Mouse (Mus musculus) kidney, embryonic 14.5 days (tissue): ENCODE results near the gene Gm9736. TPM values are rescaled to one million over a fixed set of nuclear protein-coding genes. Genes with fewer than 3 reads are reported as not detected.
"Not testable (repeated sequence)": the region's sequence is repeated elsewhere in the genome, so short reads cannot be mapped to it uniquely, and the experiment has no call there.

Experiments
- ATAC-seq: fragments of 200-750 bp; cut with Nextera tagmentation; 2 replicates; pipeline ENCODE4 v1.8.0; 2017; ENCODE audit warnings: moderate number of reproducible peaks, mild to moderate bottlenecking, moderate TSS enrichment, moderate library complexity; ENCODE audit not compliant: low FRiP score, low TSS enrichment
- H3K27ac ChIP-seq: fragments of 300-500 bp; sonication (generic); 2 replicates; pipeline ENCODE4 v1.5.1; 2014; ENCODE audit warnings: low read depth, mild to moderate bottlenecking, low read length, moderate library complexity, mixed read lengths
- H3K27me3 ChIP-seq: fragments of 300-500 bp; sonication (generic); 2 replicates; pipeline ENCODE4 v1.6.1; 2014; ENCODE audit warnings: mild to moderate bottlenecking, low read length; ENCODE audit not compliant: control insufficient read depth, insufficient read depth
- H3K36me3 ChIP-seq: fragments of 300-500 bp; sonication (generic); 2 replicates; pipeline ENCODE4 v1.6.1; 2014; ENCODE audit warnings: low read length, mixed read lengths; ENCODE audit not compliant: control insufficient read depth, insufficient read depth
- H3K4me1 ChIP-seq: fragments of 300-500 bp; sonication (generic); 2 replicates; pipeline ENCODE4 v1.6.1; 2014; ENCODE audit warnings: low read length, mixed read lengths; ENCODE audit not compliant: control insufficient read depth, insufficient read depth
- H3K4me2 ChIP-seq: fragments of 300-500 bp; sonication (generic); replicated peaks from 2 replicates; pipeline ENCODE4 v1.6.1; 2014; ENCODE audit warnings: low read depth, mild to moderate bottlenecking, low read length
- H3K4me3 ChIP-seq: fragments of 300-500 bp; sonication (generic); 2 replicates; pipeline ENCODE4 v1.5.1; 2014; ENCODE audit warnings: mild to moderate bottlenecking, low read length
- H3K9ac ChIP-seq: fragments of 300-500 bp; sonication (generic); 2 replicates; pipeline ENCODE4 v1.6.1; 2014; ENCODE audit warnings: low read depth, mild to moderate bottlenecking, low read length, moderate library complexity
- H3K9me3 ChIP-seq: fragments of 300-500 bp; sonication (generic); 2 replicates; pipeline ENCODE4 v1.6.1; 2016; ENCODE audit warnings: low read length; ENCODE audit not compliant: control insufficient read depth
- WGBS: fragments of 180-500 bp; shearing (Covaris S2); extraction: QIAGEN DNeasy Blood & Tissue Kit; methylation state at CpG from one replicate; pipeline ENCODE4 v1.1.7; 2014; 5-methylcytosine and 5-hydroxymethylcytosine counted together
- polyA plus RNA-seq: library from polyadenylated mRNA; unstranded; fragments of >200 nt; fragmentation: Nextera tagmentation; extraction: Ambion mirVana; gene quantifications from 2 replicates; pipeline ENCODE4 v1.2.1, GENCODE M21; 2014

The Gm9736 gene
- polyA plus RNA-seq, 1 experiment from 2014 or later, result not detected

DNA sequence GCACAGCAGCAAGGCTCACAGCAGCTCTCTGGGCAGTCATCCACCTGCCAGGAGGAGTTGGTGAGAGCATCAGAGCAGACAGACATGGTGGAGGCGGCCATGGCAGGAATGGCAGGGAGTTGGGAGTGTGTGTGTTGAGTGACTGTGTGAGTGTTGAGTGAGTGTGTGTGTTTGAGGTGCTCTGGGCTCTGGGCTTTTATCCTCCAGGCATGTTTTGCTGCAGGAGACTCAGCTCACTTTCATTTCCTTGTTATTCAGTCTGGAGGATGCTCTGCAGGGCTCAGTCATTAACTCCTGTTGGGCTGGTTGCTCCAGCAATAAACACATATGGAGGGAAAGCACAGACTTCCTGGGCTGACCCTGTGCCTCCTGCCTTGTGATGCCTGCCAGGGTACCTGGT is 25.7 kb upstream of the Gm9736 start, which contains the start of gene Gm7138:
Gene Gm7138, minus strand, starts transcription at position 101 of the 400 bp plus-strand sequence.
- not testable (repeated sequence) for H3K4me2 ChIP-seq, H3K4me1 ChIP-seq, H3K9ac ChIP-seq, ATAC-seq, H3K27ac ChIP-seq, H3K36me3 ChIP-seq, H3K4me3 ChIP-seq, H3K27me3 ChIP-seq, H3K9me3 ChIP-seq
- 75% methylated on average over 1 of the region's 1 CpGs for WGBS

- WGBS, result 83% methylated on average over 1 of the region's 3 CpGs
- H3K9ac ChIP-seq, ATAC-seq, H3K9me3 ChIP-seq, H3K27me3 ChIP-seq, H3K4me2 ChIP-seq, H3K4me1 ChIP-seq, H3K4me3 ChIP-seq, H3K36me3 ChIP-seq, H3K27ac ChIP-seq: not testable (repeated sequence)
Observed at GRCm38 (mm10) chr10:77772142-77772541, 21.0 kb upstream of the Gm9736 start.

DNA sequence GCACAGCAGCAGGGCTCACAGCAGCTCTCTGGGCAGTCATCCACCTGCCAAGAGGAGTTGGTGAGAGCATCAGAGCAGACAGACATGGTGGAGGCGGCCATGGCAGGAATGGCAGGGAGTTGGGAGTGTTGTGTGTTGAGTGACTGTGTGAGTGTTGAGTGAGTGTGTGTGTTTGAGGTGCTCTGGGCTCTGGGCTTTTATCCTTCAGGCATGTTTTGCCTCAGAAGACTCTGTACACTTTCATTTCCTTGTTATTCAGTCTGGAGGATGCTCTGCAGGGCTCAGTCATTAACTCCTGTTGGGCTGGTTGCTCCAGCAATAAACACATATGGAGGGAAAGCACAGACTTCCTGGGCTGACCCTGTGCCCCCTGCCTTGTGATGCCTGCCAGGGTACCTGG is 20.1 kb upstream of the Gm9736 start, which contains the start of gene Gm3238:
Gene Gm3238, minus strand, starts transcription at position 101 of the 400 bp plus-strand sequence.
- H3K9ac ChIP-seq, H3K36me3 ChIP-seq, H3K4me3 ChIP-seq, H3K4me2 ChIP-seq, H3K27ac ChIP-seq, H3K4me1 ChIP-seq, ATAC-seq, H3K27me3 ChIP-seq, H3K9me3 ChIP-seq: not testable (repeated sequence)
- WGBS, result 82% methylated on average over 1 of the region's 1 CpGs

- no peaks in the 10 kb centered on the region for H3K36me3 ChIP-seq
- no peaks in the 10 kb centered on the region for H3K9me3 ChIP-seq
- no peaks in the 10 kb centered on the region for H3K4me1 ChIP-seq
Observed at GRCm38 (mm10) chr10:77769727-77770126, 18.6 kb upstream of the Gm9736 start.

DNA sequence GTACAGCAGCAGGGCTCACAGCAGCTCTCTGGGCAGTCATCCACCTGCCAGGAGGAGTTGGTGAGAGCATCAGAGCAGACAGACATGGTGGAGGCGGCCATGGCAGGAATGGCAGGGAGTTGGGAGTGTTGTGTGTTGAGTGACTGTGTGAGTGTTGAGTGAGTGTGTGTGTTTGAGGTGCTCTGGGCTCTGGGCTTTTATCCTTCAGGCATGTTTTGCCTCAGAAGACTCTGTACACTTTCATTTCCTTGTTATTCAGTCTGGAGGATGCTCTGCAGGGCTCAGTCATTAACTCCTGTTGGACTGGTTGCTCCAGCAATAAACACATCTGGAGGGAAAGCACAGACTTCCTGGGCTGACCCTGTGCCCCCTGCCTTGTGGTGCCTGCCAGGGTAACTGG is 8.4 kb upstream of the Gm9736 start, which contains the start of gene Gm3233:
Gene Gm3233, minus strand, starts transcription at position 101 of the 400 bp plus-strand sequence.
- H3K9me3 ChIP-seq, H3K4me3 ChIP-seq, ATAC-seq, H3K9ac ChIP-seq, H3K4me1 ChIP-seq, H3K27ac ChIP-seq, H3K27me3 ChIP-seq, H3K36me3 ChIP-seq, H3K4me2 ChIP-seq: not testable (repeated sequence)
- no CpG with 5 or more reads among the region's 1 CpGs for WGBS

More at GRCm38 (mm10) chr10:77769727-77770126, 18.6 kb upstream of the Gm9736 start:
- H3K4me3 ChIP-seq, result no peak overlapping the region
- H3K27me3 ChIP-seq, result no peaks in the 10 kb centered on the region
- 65% methylated on average over 1 of the region's 1 CpGs for WGBS
- H3K27ac ChIP-seq, result no peak overlapping the region
- ATAC-seq, result no peak
- no peak overlapping the region for H3K4me2 ChIP-seq
- no peak overlapping the region for H3K9ac ChIP-seq

DNA sequence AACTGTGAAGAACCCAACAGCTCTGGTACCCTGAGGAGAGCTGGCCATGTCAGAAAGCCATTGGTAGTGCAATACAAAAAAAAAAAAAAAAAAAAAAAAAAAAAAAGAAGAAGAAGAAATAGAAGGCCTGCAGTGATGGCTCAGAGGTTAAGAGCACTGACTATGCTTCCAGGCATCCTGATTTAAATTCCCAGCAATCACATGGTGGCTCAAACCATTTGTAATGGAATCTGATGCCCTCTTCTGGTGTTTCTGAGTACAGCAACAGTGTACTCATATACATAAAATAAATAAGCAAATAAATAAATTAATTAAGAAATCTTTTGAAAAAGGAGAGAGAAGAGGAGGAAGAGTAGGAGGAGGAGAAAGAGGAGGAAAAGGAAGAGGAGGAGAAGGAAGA is 2.3 kb upstream of the Gm9736 start:
- Histone ChIP-seq H3K27ac (no peak overlapping the region), H3K4me3 (no peak overlapping the region), H3K4me1 (no peaks in the 10 kb centered on the region), H3K4me2 (no peak overlapping the region), H3K9me3 (no peaks in the 10 kb centered on the region), H3K9ac (no peak overlapping the region), H3K36me3 (no peaks in the 10 kb centered on the region), H3K27me3 (no peaks in the 10 kb centered on the region)
- no peak for ATAC-seq

DNA sequence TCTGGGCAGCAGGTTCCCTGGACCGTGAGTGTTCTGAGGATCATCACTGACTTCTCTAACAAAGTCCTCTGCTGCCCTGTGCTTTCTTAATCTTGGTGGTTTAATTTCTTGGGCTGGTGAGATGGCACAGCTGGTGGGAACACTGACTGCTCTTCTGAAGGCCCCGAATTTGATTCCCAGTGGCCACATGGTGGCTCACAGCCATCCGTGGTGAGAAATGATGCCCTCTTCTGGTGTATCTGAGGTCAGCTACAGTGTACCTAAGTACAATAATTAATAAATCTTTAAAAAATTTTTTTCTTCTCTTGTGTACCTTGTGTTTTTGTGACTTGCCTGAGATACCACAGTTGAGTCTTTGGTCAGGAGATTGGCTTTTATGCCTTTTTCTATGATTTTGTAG is 1.2 kb upstream of the Gm9736 start:
- ATAC-seq, H3K27ac ChIP-seq, H3K9me3 ChIP-seq, H3K36me3 ChIP-seq, H3K4me1 ChIP-seq, H3K4me2 ChIP-seq, H3K27me3 ChIP-seq, H3K4me3 ChIP-seq, H3K9ac ChIP-seq: not testable (repeated sequence)
- WGBS, result 60% methylated on average over 3 of the region's 3 CpGs

- 73% methylated on average over 1 of the region's 1 CpGs for WGBS
- not testable (repeated sequence) for H3K27me3 ChIP-seq, H3K4me1 ChIP-seq, H3K9ac ChIP-seq, ATAC-seq, H3K9me3 ChIP-seq, H3K4me2 ChIP-seq, H3K36me3 ChIP-seq, H3K4me3 ChIP-seq, H3K27ac ChIP-seq
Observed at GRCm38 (mm10) chr10:77750686-77751085, 468 bp downstream of the Gm9736 start.

DNA sequence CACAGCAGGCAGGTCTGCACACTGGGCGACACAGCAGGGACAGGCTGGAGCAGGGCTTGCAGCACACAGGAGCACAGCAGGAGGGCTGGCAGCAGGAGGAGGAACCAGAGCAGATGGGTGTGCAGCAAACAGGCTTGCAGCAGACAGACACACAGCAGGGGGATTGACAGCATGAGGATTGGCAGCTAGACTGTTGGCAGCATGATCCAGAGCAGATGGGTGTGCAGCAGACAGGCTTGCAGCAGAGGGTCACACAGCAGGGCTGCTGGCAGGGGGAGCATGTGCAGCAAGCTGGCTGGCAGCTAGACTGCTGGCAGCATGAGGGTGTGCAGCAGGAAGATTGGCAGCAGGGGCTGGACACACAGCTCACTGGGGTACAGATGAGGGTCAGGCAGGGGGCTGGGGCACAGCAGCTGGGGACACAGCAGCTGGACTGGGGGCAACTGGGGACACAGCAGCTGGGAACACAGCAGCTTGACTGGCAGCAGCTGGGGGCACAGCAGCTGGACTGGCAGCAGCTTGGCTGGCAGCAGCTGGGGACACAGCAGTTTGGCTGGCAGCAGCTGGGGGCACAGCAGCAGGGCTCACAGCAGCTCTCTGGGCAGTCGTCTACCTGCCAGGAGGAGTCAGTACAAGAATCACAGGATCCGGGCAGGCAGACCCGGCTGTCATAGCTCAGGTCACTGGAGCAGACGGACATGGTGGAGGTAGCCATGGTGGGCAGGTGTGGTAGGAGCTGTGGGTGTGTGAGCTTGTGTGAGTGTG is 9.0 kb downstream of the Gm9736 start, which contains the start of gene Gm18596:
Gene Gm18596, minus strand, starts transcription at position 715 of the 765 bp plus-strand sequence.
- not testable (repeated sequence) for H3K36me3 ChIP-seq, H3K27ac ChIP-seq
- WGBS, result 55% methylated on average over 4 of the region's 5 CpGs

More for the DNA sequence above, 9.0 kb downstream of the Gm9736 start, which contains the start of gene Gm18596:
- H3K4me2 ChIP-seq, H3K9ac ChIP-seq, H3K27me3 ChIP-seq, ATAC-seq, H3K4me1 ChIP-seq, H3K4me3 ChIP-seq, H3K9me3 ChIP-seq: not testable (repeated sequence)
